Mouse (Mus musculus): ENCODE results near the gene Nfib. TPM values are rescaled to one million over a fixed set of nuclear protein-coding genes. Genes with fewer than 3 reads are reported as not detected.
A peak's percentile ranks its signal among the peaks of the same experiment; 100 is the strongest.

Gene Nfib
- total and polyA plus RNA-seq, 2 experiments, result 16.4 to 50.0 TPM

- H3K9ac ChIP-seq (ENCODE audit: low read depth, low read length), result no peak overlapping the region
- TF ChIP-seq POLR2A (IDR thresholded peaks at IDR 0.05; ENCODE audit: extremely low read depth, insufficient read depth, low read length), result no peak
- 0 out of 2 replicates have a peak, but pooled peaks have one; percentile 23 for TF ChIP-seq CTCF (IDR thresholded peaks at IDR 0.05; ENCODE audit: low read depth, low read length)
- DNase-seq (ENCODE audit: extremely low read depth, low read depth, low spot score), result no peak
- H3K27me3 ChIP-seq (ENCODE audit: control insufficient read depth, insufficient read depth, low read length), result no peaks in the 10 kb centered on the region
- peaks cover 19% of the 10 kb centered on the region for H3K4me1 ChIP-seq (ENCODE audit: control insufficient read depth, insufficient read depth, low read length)
- peaks cover 37% of the 10 kb centered on the region; the same call in 1 of the 2 replicates for H3K79me2 ChIP-seq (ENCODE audit: control insufficient read depth, insufficient read depth, low read length)
- no peak overlapping the region for H3K4me3 ChIP-seq (ENCODE audit: insufficient read depth, low read depth, low read length)
- peaks cover 5% of the 10 kb centered on the region; the same call in 1 of the 2 replicates for H3K36me3 ChIP-seq (ENCODE audit: control insufficient read depth, insufficient read depth, low read length)
- 62% methylated on average over 4 of the region's 4 CpGs for WGBS
- H3K27ac ChIP-seq (replicated peaks; ENCODE audit: insufficient read depth, low read depth, low read length), result no peak overlapping the region
These were observed 226.2 kb downstream of the Nfib start for GRCm38 (mm10) chr4:82479394-82479793.

- H3K79me2 ChIP-seq (ENCODE audit: control insufficient read depth, insufficient read depth, low read length), result peaks cover 43% of the 10 kb centered on the region; the same call in 1 of the 2 replicates
- no peaks in the 10 kb centered on the region for H3K27me3 ChIP-seq (ENCODE audit: control insufficient read depth, insufficient read depth, low read length)
- H3K27ac ChIP-seq (replicated peaks; ENCODE audit: insufficient read depth, low read depth, low read length), result no peak overlapping the region
- no peak overlapping the region for H3K4me3 ChIP-seq (ENCODE audit: insufficient read depth, low read depth, low read length)
- H3K9ac ChIP-seq (ENCODE audit: low read depth, low read length), result no peak overlapping the region
- DNase-seq (ENCODE audit: extremely low read depth, low read depth, low spot score), result peak; percentile 79
- H3K4me1 ChIP-seq (ENCODE audit: control insufficient read depth, insufficient read depth, low read length), result peaks cover 22% of the 10 kb centered on the region
- peaks cover 4% of the 10 kb centered on the region; the same call in 1 of the 2 replicates for H3K36me3 ChIP-seq (ENCODE audit: control insufficient read depth, insufficient read depth, low read length)
- WGBS, result 28% methylated on average over 2 of the region's 2 CpGs
- TF ChIP-seq CTCF (IDR thresholded peaks at IDR 0.05; ENCODE audit: low read depth, low read length), result no peak
- no peak for TF ChIP-seq POLR2A (IDR thresholded peaks at IDR 0.05; ENCODE audit: extremely low read depth, insufficient read depth, low read length)
These were observed 227.8 kb downstream of the Nfib start for GRCm38 (mm10) chr4:82477742-82478141.

- H3K27ac ChIP-seq (replicated peaks; ENCODE audit: insufficient read depth, low read depth, low read length), result 0 out of 2 replicates have a peak overlapping the region, but pooled peaks have one; percentile 22
- 8% methylated on average over 2 of the region's 2 CpGs for WGBS
- no peak for TF ChIP-seq POLR2A (IDR thresholded peaks at IDR 0.05; ENCODE audit: extremely low read depth, insufficient read depth, low read length)
- no peak for TF ChIP-seq CTCF (IDR thresholded peaks at IDR 0.05; ENCODE audit: low read depth, low read length)
These were observed 229.1 kb downstream of the Nfib start for GRCm38 (mm10) chr4:82476411-82476810.

DNA sequence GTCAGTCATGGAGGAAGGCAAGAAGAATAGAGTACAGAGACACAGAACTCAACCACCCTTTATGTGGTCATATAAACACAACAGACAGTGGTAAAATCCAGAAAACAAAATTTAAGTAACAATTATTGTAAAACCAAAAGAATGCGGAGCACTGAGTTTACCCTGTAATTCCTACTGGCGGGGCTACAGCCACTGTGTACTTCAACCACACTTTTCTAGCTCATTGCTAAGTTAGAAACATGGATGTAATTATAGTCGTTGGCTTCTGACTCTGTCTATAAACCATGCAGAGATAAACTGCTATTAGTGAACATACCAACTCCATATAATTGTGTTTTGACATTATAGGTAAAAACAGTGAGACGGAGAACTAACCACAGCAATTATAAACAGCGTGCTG lies 231.2 kb downstream of the Nfib start:
- no peak overlapping the region for H3K4me3 ChIP-seq (ENCODE audit: insufficient read depth, low read depth, low read length)
- no peak overlapping the region for H3K9ac ChIP-seq (ENCODE audit: low read depth, low read length)
- no peaks in the 10 kb centered on the region for H3K27me3 ChIP-seq (ENCODE audit: control insufficient read depth, insufficient read depth, low read length)
- no peak overlapping the region for H3K27ac ChIP-seq (replicated peaks; ENCODE audit: insufficient read depth, low read depth, low read length)
- 80% methylated on average over 5 of the region's 5 CpGs for WGBS
- H3K4me1 ChIP-seq (ENCODE audit: control insufficient read depth, insufficient read depth, low read length), result peaks cover 40% of the 10 kb centered on the region
- no peaks in the 10 kb centered on the region for H3K36me3 ChIP-seq (ENCODE audit: control insufficient read depth, insufficient read depth, low read length)
- no peak for DNase-seq (ENCODE audit: extremely low read depth, low read depth, low spot score)
- no peak for TF ChIP-seq POLR2A (IDR thresholded peaks at IDR 0.05; ENCODE audit: extremely low read depth, insufficient read depth, low read length)
- no peak for TF ChIP-seq CTCF (IDR thresholded peaks at IDR 0.05; ENCODE audit: low read depth, low read length)
- H3K79me2 ChIP-seq (ENCODE audit: control insufficient read depth, insufficient read depth, low read length), result peaks cover 37% of the 10 kb centered on the region; the same call in 1 of the 2 replicates

More at GRCm38 (mm10) chr4:82476411-82476810, 229.1 kb downstream of the Nfib start:
- Histone ChIP-seq H3K4me1 (ENCODE audit: control insufficient read depth, insufficient read depth, low read length) (peaks cover 26% of the 10 kb centered on the region), H3K79me2 (ENCODE audit: control insufficient read depth, insufficient read depth, low read length) (peaks cover 38% of the 10 kb centered on the region; the same call in 1 of the 2 replicates), H3K9ac (ENCODE audit: low read depth, low read length) (no peak overlapping the region), H3K4me3 (ENCODE audit: insufficient read depth, low read depth, low read length) (no peak overlapping the region), H3K36me3 (ENCODE audit: control insufficient read depth, insufficient read depth, low read length) (no peaks in the 10 kb centered on the region), H3K27me3 (ENCODE audit: control insufficient read depth, insufficient read depth, low read length) (no peaks in the 10 kb centered on the region)
- DNase-seq (ENCODE audit: extremely low read depth, low read depth, low spot score), result peak; percentile 81

GRCm38 (mm10) chr4:82470938-82471320 lies 234.6 kb downstream of the Nfib start:
- Histone ChIP-seq H3K27me3 (ENCODE audit: control insufficient read depth, insufficient read depth, low read length) (no peaks in the 10 kb centered on the region), H3K9ac (ENCODE audit: low read depth, low read length) (no peak overlapping the region), H3K27ac (replicated peaks; ENCODE audit: insufficient read depth, low read depth, low read length) (peak overlapping the region; percentile 91), H3K36me3 (ENCODE audit: control insufficient read depth, insufficient read depth, low read length) (no peaks in the 10 kb centered on the region), H3K4me3 (ENCODE audit: insufficient read depth, low read depth, low read length) (no peak overlapping the region), H3K79me2 (ENCODE audit: control insufficient read depth, insufficient read depth, low read length) (peaks cover 40% of the 10 kb centered on the region; the same call in 1 of the 2 replicates), H3K4me1 (ENCODE audit: control insufficient read depth, insufficient read depth, low read length) (peaks cover 42% of the 10 kb centered on the region)
- no peak for TF ChIP-seq POLR2A (IDR thresholded peaks at IDR 0.05; ENCODE audit: extremely low read depth, insufficient read depth, low read length)
- TF ChIP-seq CTCF (IDR thresholded peaks at IDR 0.05; ENCODE audit: low read depth, low read length), result no peak
- 21% methylated on average over 3 of the region's 3 CpGs for WGBS
- DNase-seq (ENCODE audit: extremely low read depth, low read depth, low spot score), result peak; percentile 92

- Histone ChIP-seq H3K79me2 (ENCODE audit: control insufficient read depth, insufficient read depth, low read length) (peaks cover 35% of the 10 kb centered on the region; the same call in 1 of the 2 replicates), H3K27ac (replicated peaks; ENCODE audit: insufficient read depth, low read depth, low read length) (peak overlapping the region; percentile 89), H3K36me3 (ENCODE audit: control insufficient read depth, insufficient read depth, low read length) (no peaks in the 10 kb centered on the region), H3K4me1 (ENCODE audit: control insufficient read depth, insufficient read depth, low read length) (peaks cover 43% of the 10 kb centered on the region), H3K27me3 (ENCODE audit: control insufficient read depth, insufficient read depth, low read length) (no peaks in the 10 kb centered on the region), H3K4me3 (ENCODE audit: insufficient read depth, low read depth, low read length) (no peak overlapping the region), H3K9ac (ENCODE audit: low read depth, low read length) (no peak overlapping the region)
- no peak for TF ChIP-seq CTCF (IDR thresholded peaks at IDR 0.05; ENCODE audit: low read depth, low read length)
- no peak for TF ChIP-seq POLR2A (IDR thresholded peaks at IDR 0.05; ENCODE audit: extremely low read depth, insufficient read depth, low read length)
- WGBS, result 37% methylated on average over 5 of the region's 5 CpGs
- peak; percentile 38 for DNase-seq (ENCODE audit: extremely low read depth, low read depth, low spot score)
These were observed 235.2 kb downstream of the Nfib start for GRCm38 (mm10) chr4:82470212-82470937.

Measured in liver, adult 2 months (tissue).